Mouse (Mus musculus) embryonic fibroblast, embryonic 13.5 days (primary cell): ENCODE results near the gene Cic. TPM values are rescaled to one million over a fixed set of nuclear protein-coding genes. Genes with fewer than 3 reads are reported as not detected.

Experiments used
- H3K27ac ChIP-seq: 2 replicates; pipeline ENCODE4 v1.5.1; 2012; ENCODE audit warnings: low read length, control low read depth, inconsistent platforms; ENCODE audit not compliant: insufficient read depth
- H3K4me1 ChIP-seq: 2 replicates; pipeline ENCODE4 v1.6.1; 2011; ENCODE audit warnings: low read length; ENCODE audit not compliant: control insufficient read depth, insufficient read depth
- H3K4me3 ChIP-seq: 2 replicates; pipeline ENCODE4 v1.5.1; 2011; ENCODE audit warnings: mild to moderate bottlenecking, control low read depth, low read length; ENCODE audit not compliant: insufficient read depth
- CTCF ChIP-seq: IDR thresholded peaks from 2 replicates; pipeline ENCODE4 v1.5.1; 2011; ENCODE audit warnings: mild to moderate bottlenecking, control low read depth, low read length, moderate library complexity, borderline replicate concordance; ENCODE audit not compliant: insufficient read depth
- POLR2A ChIP-seq: IDR thresholded peaks from 2 replicates; pipeline ENCODE4 v1.6.1; 2011; ENCODE audit warnings: low read depth, mild to moderate bottlenecking, control low read depth, low read length, moderate library complexity
- polyA plus RNA-seq: library from polyadenylated mRNA; stranded (reverse); fragments of >200 nt; gene quantifications from 2 replicates; pipeline ENCODE4 v1.2.4, GENCODE M21; 2011; ENCODE audit warnings: low read depth; ENCODE audit not compliant: missing spikeins, insufficient read length

The Cic gene
- polyA plus RNA-seq, 1 experiment, result 152 TPM

- Histone ChIP-seq H3K4me3 (peak overlapping the region; percentile 95), H3K4me1 (peaks cover 16% of the 10 kb centered on the region; the same call in 1 of the 2 replicates), H3K27ac (peak overlapping the region; percentile 70)
- TF ChIP-seq POLR2A (peak; percentile 34), CTCF (no peak)
Measured at GRCm38 (mm10) chr7:25283637-25284036, 16.1 kb downstream of the Cic start.

GRCm38 (mm10) chr7:25284171-25284570, 16.7 kb downstream of the Cic start:
- peak overlapping the region; percentile 95 for H3K4me3 ChIP-seq
- H3K27ac ChIP-seq, result 0 out of 2 replicates have a peak overlapping the region, but pooled peaks have one; percentile 70
- no peak for TF ChIP-seq CTCF
- TF ChIP-seq POLR2A, result no peak
- H3K4me1 ChIP-seq, result peaks cover 16% of the 10 kb centered on the region; the same call in 1 of the 2 replicates

GRCm38 (mm10) chr7:25284766-25285165, 17.3 kb downstream of the Cic start:
- peaks cover 16% of the 10 kb centered on the region; the same call in 1 of the 2 replicates for H3K4me1 ChIP-seq
- H3K27ac ChIP-seq, result no peak overlapping the region
- H3K4me3 ChIP-seq, result peak overlapping the region; percentile 95; the same call in 1 of the 2 replicates
- TF ChIP-seq CTCF (no peak), POLR2A (no peak)

- TF ChIP-seq CTCF (no peak), POLR2A (no peak)
- Histone ChIP-seq H3K4me3 (no peak overlapping the region), H3K27ac (no peak overlapping the region), H3K4me1 (peaks cover 15% of the 10 kb centered on the region; the same call in 1 of the 2 replicates)
Measured at GRCm38 (mm10) chr7:25285511-25286238, 18.2 kb downstream of the Cic start.

GRCm38 (mm10) chr7:25286989-25287388, 19.5 kb downstream of the Cic start:
- H3K4me1 ChIP-seq, result peaks cover 5% of the 10 kb centered on the region; the same call in 1 of the 2 replicates
- H3K27ac ChIP-seq, result no peak overlapping the region
- no peak overlapping the region for H3K4me3 ChIP-seq
- TF ChIP-seq POLR2A, result no peak
- no peak for TF ChIP-seq CTCF

GRCm38 (mm10) chr7:25288011-25288410, 20.5 kb downstream of the Cic start:
- no peak for TF ChIP-seq CTCF
- TF ChIP-seq POLR2A, result no peak
- Histone ChIP-seq H3K4me3 (no peak overlapping the region), H3K27ac (no peak overlapping the region), H3K4me1 (peaks cover 5% of the 10 kb centered on the region; the same call in 1 of the 2 replicates)

- H3K4me1 ChIP-seq, result peaks cover 5% of the 10 kb centered on the region; the same call in 1 of the 2 replicates
- TF ChIP-seq CTCF (no peak), POLR2A (no peak)
- H3K27ac ChIP-seq, result no peak overlapping the region
- no peak overlapping the region for H3K4me3 ChIP-seq
Measured at GRCm38 (mm10) chr7:25288721-25289120, 21.2 kb downstream of the Cic start.

- TF ChIP-seq POLR2A (no peak), CTCF (no peak)
- Histone ChIP-seq H3K4me1 (no peaks in the 10 kb centered on the region), H3K27ac (no peak overlapping the region), H3K4me3 (no peak overlapping the region)
Measured at GRCm38 (mm10) chr7:25289925-25290324, 22.4 kb downstream of the Cic start.

- Histone ChIP-seq H3K4me3 (no peak overlapping the region), H3K4me1 (no peaks in the 10 kb centered on the region), H3K27ac (no peak overlapping the region)
- TF ChIP-seq POLR2A, result no peak
- TF ChIP-seq CTCF, result no peak
Measured at GRCm38 (mm10) chr7:25290463-25290862, 23.0 kb downstream of the Cic start.

GRCm38 (mm10) chr7:25290911-25291310, 23.4 kb downstream of the Cic start:
- Histone ChIP-seq H3K4me3 (no peak overlapping the region), H3K27ac (no peak overlapping the region), H3K4me1 (no peaks in the 10 kb centered on the region)
- TF ChIP-seq CTCF (no peak), POLR2A (no peak)
